Mouse (Mus musculus) mouse trophoblast stem cell (cell line): ENCODE measurements around the gene Rbms2.
"Not testable (repeated sequence)": the region's sequence is repeated elsewhere in the genome, so short reads cannot be mapped to it uniquely, and the experiment has no call there.

Experiments used
- in situ Hi-C, 2 experiments: fragments of 300-500 bp; cut with MseI, MboI; formaldehyde crosslinking; loops; 2 replicates in 1 of 2; 3 replicates in 1 of 2; pipeline ENCODE4 v1.15.1; 2025

The Rbms2 gene

DNA sequence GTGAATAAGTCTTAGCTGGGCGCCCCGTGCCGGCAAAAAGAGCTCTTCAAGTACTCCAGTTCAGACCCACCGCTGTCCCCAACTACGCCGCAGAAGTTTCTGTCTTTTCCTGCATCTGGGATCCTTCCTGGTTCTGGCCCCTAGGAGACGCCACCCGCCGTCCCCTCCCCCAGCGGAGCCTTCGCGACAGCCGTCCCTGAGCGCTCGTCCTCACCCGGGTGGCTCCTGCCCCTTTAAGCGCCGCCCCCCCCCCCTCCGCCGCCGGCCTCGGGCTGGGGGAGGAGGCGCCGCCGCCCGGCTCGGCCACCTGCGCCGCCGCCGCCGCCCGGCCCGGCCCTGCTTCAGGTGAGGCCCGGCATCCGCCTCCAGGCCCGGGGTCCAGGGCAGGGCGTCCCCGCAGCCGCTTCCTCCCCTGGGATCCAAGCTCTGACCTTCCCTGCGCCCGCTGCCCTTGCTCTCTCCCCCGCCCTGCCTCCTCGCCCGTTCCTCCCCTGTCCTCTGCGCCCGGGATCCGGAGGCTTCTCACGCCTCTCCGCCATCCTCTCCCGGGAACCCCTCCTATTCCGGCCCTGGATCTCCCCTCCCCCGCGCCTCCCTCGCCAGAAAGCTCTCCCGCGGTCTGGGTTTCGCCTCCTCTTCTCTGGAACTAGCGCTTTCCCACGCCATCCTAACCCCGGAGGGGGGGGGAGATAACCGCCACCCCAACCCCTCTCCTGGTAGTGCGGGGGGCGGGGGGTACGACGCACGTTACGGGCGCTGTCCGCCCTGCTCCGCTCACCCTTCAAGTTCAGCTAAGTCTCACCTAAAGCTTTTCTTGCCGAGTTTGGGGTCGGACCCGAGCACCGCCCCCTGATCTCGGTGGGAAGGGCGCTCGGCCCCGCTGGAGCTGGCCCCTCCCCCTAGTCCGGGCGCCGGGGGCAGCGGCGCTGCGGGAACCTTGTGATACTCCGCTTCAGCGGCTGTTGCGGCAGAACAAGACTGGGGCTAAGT, 87.3 kb downstream of the Rbms2 start:
- in situ Hi-C loops = loop anchor here (5.0 to 10.0 kb wide), 2 partner anchors 92 to 94 kb away; partner anchors contain the start of gene Rbms2 (in 1 of the 2)

DNA sequence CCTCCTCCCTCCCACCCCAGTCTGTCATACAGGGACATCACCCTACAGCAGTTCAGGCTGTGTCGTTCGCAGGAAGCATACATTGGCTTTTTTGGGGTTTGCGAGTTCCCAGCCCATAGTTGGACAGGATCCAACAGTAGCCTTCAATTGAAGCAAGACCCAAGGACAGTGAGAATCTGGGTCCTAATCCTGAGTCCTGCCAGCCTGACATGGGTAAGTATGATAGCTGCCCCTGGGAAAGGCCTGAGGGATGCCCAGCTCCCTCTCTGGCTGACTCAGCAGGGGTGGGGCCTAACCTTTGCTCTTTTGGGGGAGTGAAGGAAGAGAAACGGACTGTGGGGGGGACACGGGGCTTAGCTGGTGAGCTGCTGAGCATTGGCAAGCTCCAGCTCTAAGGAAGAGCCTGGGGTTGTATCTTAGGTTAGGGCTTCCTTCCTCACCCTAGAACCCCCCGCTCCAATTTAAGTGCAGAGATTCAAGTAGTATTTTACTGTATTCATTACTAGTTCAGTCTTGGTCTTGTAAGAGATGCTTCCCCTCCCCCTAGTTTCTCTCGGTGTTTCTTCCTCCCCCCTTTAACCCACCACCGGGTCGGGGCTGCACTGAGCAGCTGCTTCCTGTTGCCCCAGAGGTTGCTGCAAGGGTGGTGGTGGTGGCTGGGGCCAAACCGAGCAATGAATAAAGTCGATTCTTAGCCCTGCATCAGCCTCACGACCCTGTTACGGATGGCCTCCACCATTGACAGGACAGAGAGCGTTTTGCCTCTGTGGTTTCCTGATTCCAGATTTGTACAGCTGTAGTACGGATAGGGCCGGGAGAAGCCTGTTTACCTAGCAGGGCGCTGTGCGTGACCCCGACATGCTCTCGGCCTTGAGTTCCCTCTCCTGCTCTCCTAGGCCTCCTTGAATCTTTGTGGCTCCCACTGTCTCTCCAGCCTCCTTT, 88.3 kb downstream of the Rbms2 start, which contains the start of gene Baz2a:
Baz2a (plus strand) TSS at position 14 of the 942 bp plus-strand sequence.
- in situ Hi-C loops = loop anchor here (5.0 to 10.0 kb wide), 2 partner anchors 93 to 95 kb away; partner anchors contain the start of gene Rbms2 (in 1 of the 2)

DNA sequence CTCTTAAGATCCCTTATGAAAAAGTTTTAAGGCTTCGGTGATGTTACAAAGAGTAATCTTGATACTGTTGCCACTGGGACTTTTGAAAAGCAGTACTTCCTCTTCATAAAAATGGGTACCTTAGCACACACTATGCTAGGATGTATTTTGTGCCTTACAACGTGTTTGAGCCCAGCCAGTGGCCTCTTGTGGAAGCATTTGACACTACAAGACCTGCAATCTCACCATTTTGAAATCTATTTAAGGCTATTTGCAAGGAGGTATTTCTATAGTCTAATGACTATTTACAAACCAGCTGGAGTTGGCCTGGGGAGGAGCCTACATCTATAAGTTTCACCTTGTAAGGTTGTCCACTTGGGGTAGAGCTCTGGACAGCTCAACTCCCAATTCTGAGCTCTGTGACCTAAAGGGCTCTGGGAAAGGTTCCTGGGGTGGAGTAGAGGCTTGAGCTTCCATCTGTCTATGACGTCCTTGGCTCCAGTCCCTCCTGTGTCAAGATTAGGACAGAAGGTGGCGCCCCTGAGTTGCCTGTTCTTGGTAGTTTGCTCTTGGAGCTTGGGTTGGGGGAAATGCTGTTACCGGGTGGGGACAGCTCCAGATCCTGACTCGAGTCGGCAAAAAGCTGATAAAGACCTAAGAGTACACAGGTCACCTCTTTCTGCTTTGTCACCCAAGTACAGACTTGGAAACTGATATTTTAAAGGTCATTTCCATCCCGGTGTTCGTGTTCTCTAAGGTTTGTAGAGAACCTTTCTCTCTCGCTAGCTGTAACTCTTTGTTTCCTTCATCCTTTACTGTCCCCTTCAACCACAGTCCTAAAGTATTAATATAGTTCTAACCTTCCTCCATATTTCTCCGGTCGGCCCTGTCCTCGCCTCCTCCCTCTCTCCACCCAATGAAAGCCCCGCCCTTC, 89.2 kb downstream of the Rbms2 start:
- in situ Hi-C loops = loop anchor here (5.0 to 10.0 kb wide), 2 partner anchors 94 to 96 kb away; partner anchors contain the start of gene Rbms2 (in 1 of the 2)

DNA sequence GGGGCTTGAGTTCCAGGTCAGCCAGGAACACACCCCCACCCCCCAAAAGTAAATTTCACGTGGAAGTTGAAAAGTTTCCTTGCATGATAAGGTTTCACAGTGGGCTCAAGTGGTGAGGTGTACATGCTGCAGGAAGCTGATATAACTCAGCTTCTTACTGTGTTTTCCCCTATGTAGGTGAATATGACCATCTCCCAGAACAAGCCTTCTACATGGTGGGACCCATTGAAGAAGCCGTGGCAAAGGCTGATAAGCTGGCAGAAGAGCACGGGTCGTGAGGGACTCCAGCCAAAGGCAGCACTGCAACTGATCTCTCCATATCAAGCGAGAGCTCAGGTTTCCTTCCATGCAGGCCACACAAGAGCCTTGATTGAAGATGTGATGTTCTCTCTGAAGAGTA, 90.3 kb downstream of the Rbms2 start:
- in situ Hi-C loops = loop anchor here (5.0 to 10.0 kb wide), 2 partner anchors 95 to 97 kb away; partner anchors contain the start of gene Rbms2 (in 1 of the 2)

DNA sequence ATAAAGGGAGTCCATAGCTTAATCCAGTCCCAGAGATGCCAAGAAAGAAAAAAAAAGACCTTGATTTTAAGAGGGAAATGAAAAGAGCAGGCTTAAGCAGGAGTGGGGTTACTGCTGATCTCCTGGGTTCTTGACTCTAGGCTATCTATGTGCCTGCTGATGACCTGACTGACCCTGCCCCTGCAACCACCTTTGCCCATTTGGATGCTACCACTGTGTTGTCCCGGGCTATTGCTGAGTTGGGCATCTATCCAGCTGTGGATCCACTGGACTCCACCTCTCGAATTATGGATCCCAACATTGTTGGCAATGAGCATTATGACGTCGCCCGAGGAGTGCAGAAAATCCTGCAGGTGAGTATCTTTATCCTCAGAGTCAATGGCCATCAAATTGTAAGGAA, 91.9 kb downstream of the Rbms2 start:
- in situ Hi-C loops = no loop called here

DNA sequence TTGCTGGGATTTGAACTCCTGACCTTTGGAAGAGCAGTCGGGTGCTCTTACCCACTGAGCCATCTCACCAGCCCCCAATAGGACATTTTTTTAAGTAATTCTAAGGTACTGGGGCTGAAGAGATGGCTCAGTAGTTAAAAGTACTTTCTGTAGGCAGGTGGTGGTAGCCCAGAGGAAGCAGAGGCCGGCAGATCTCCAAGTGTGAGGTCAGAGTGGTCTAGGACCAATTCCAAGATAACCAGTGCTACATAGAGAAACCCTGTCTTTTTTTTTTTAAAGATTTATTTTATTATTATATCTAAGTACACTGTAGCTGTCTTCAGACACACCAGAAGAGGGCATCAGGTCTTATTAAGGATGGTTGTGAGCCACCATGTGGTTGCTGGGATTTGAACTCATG, 92.9 kb downstream of the Rbms2 start:
- in situ Hi-C loops = not testable (repeated sequence)

GRCm38 (mm10) chr10:128086391-128086790, 93.7 kb downstream of the Rbms2 start:
- in situ Hi-C loops = no loop called here

- in situ Hi-C loops = no loop called here
Measured at GRCm38 (mm10) chr10:128084160-128084559, 95.9 kb downstream of the Rbms2 start.

DNA sequence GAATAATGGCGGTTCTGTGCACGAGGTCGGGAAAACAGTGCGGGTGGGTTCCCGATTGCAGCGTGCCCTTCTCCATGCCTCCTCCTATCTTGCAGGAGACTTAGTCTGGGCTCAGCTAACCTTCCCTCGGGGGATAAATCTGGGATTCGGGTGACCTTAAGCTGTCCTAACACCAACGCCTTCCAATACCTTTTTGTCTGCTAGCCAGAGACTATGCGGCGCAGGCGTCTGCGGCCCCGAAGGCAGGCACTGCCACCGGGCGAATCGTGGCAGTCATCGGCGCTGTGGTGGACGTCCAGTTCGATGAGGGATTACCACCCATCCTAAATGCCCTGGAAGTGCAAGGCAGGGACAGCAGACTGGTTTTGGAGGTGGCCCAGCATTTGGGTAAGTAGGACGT, 96.4 kb downstream of the Rbms2 start:
- in situ Hi-C loops = no loop called here

DNA sequence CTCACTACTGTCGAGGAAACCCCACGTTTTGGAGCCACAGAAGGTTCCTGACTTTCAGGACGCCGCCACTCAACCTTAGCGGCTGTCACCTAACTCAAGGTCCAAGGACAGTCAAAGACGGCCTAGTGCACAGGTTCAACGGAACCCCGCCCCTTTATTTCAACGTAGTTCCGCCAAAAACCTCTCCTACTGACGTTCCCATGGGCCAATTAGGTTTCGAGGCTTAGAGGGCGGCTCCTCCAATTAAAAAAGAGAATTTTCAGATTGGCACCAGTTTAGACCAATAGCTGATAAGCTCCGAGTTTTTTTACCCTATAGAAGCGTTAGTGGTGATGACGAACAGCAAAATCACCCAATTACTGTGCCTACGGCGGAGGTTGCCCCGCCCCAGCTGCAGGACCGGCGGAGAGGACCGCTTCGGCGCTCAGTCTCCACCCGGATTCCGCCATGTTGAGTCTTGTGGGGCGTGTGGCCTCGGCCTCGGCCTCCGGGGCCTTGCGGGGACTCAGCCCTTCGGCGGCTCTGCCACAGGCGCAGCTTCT, 97.1 kb downstream of the Rbms2 start, which contains the start of gene Atp5b:
Atp5b (plus strand) TSS at position 394 of the 542 bp plus-strand sequence.
- in situ Hi-C loops = no loop called here

DNA sequence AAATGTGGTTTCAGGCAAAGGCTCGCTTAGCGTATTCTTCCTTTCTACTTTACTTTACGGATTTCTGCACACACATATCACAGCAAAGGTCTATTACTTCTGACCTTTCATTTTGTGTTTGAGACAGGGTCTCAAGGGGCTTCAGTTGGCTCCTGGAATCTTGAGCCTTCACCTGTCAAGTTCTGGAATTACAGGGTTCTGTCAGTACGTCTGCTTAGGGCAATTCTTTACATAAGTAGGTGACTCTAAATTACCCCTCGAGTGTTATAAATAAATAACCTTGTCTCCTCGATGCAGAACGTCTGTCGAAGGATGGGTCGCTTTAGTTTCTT, 97.7 kb downstream of the Rbms2 start:
- in situ Hi-C loops = no loop called here

GRCm38 (mm10) chr10:128081807-128082476, 98.2 kb downstream of the Rbms2 start:
- in situ Hi-C loops = no loop called here
